Mouse (Mus musculus): ENCODE results near the gene Klc3. TPM values are rescaled to one million over a fixed set of nuclear protein-coding genes. Genes with fewer than 3 reads are reported as not detected.

Klc3 gene
- polyA plus RNA-seq (2014; fragmentation: Illumina TruSeq; extraction: RNeasy Lipid Tissue Mini Kit (QIAGEN cat#74804); ENCODE audit: low read depth, low replicate concordance) = 21.0 TPM

DNA sequence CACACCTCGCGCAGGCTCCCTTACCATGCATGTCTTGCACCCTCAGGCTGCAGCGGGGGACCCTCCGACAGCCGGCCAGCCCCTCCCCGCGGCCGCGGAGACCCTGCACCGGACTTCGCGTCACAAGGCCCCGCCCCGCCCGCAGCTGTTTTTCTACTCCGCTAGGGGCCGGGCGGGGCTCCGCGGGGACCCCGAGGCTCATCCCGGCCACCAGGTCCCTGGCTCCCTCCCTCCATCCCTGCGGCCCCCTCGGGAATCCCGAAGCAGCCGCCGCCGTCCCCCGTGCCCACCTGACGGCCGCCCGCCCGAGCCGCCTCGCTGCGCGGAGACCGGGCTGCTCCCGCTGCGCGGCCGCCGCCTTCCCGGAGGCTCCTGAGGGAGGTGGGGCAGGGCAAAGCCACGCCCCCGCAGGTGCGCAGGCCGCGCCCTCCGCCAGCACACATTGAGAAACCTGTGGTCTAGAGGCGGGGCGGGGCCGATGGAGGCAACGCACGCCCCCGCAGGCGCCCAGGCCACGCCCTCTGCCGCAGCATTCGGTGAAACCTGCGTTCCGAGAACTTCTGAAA is at the start of gene Klc3:
Klc3 (minus strand) TSS at position 374 of the 566 bp plus-strand sequence.

DNA sequence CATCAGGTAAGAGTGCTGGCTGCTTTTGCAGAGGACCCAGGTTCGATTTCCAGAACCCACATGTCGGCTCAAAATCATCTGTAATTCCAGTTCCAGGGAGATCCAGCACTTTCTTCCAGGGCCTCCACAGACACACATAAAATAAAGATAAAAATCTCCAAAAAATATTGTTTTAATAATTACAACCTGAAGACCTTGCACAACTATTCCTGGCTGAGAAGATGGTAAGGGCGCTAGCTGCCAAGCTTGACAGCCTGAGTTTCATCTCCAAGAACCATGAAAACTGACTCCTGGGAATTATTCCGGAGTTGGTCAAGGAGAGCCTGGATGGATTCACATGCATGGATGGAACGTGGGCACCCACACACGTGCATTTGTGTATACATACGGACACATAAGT is 572 bp upstream of the Klc3 start, which contains the start of gene Ckm:
Ckm (plus strand) TSS at position 301 of the 400 bp plus-strand sequence.

DNA sequence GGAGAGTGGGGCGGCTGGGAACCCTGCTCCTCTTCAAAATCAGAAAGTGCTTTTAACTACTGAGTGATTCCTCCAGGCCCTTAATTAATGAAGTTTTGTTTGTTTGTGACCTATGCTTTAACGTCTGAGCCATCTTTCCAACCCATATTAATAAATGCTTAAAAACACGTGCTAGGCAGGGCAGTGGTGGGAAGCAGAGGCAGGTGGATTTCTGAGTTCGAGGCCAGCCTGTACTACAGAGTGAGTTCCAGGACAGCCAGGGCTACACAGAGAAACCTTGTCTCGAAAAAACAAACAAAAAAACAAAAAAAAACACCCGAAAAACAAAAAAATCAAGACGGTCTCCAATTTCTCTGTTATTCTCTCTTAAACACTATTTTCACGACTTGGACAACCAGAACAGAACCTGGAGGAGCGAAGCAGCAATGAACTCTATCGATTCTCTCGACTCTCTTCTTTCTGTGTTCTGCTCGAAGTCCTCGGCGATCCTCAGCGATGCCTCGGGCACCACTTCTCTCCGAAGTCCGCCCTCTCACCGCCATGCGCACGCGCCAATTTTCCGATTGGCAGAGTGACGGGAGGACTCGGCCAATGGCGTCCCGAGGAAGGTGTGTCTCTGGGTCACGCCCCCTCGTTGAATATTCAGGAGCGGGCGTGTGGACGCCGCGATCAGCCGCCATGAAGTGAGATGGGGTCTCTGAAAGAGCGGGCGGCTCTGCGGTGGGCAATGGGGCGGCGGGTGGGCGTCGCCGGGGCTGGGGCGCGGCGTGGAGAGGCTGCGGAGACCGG is 22.3 kb downstream of the Klc3 start, which contains the start of gene Ercc2:
Ercc2 (plus strand) TSS at position 634 of the 789 bp plus-strand sequence.

DNA sequence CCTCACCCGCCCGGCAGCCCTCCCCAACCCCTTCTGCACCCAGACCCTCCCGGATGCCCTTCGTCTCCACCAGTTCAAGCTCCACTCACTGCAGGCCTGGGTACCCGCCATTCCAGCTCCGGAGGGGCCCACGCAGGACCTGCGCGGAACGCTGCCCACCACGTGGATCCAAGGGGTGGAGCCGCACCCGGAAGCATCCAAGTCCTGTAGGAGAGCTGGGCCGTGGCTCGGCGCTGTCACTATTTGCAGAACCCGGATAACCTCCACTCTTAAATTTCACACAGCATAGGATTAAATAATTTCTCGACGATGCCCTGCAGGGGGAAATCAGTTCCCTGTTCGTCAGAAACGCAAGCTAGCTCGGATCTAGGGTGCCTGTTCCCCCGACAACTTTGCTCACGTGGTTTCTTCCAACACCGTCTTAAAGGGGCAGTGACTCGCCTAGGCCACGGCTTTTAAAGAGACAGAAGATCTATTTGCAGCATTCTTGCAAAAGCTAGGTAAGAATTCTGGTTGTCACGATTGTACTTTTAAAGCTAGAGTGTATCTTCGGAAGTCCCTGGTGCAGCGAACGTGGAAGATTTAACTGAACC is 44.5 kb downstream of the Klc3 start, which contains the start of the genes Cd3eap and Ppp1r13l:
Cd3eap (minus strand) TSS at position 185 of the 593 bp plus-strand sequence.
Ppp1r13l (plus strand) TSS at position 451 of the 593 bp plus-strand sequence.

Other genes starting within 250 kb of the Klc3 start
- 3.2 TPM for gene Gipr, start 238.0 kb downstream of the Klc3 start, polyA plus RNA-seq (2014; fragmentation: Illumina TruSeq; extraction: RNeasy Lipid Tissue Mini Kit (QIAGEN cat#74804); ENCODE audit: low read depth, low replicate concordance)
- 43.2 TPM for gene Eml2, start 227.7 kb downstream of the Klc3 start, polyA plus RNA-seq (2014; fragmentation: Illumina TruSeq; extraction: RNeasy Lipid Tissue Mini Kit (QIAGEN cat#74804); ENCODE audit: low read depth, low replicate concordance)
- gene Gpr4, start 191.6 kb downstream of the Klc3 start, polyA plus RNA-seq (2014; fragmentation: Illumina TruSeq; extraction: RNeasy Lipid Tissue Mini Kit (QIAGEN cat#74804); ENCODE audit: low read depth, low replicate concordance) = 5.1 TPM
- gene Opa3, start 175.8 kb downstream of the Klc3 start, polyA plus RNA-seq (2014; fragmentation: Illumina TruSeq; extraction: RNeasy Lipid Tissue Mini Kit (QIAGEN cat#74804); ENCODE audit: low read depth, low replicate concordance) = 23.6 TPM
- 45.6 TPM for gene Vasp, start 132.3 kb downstream of the Klc3 start, polyA plus RNA-seq (2014; fragmentation: Illumina TruSeq; extraction: RNeasy Lipid Tissue Mini Kit (QIAGEN cat#74804); ENCODE audit: low read depth, low replicate concordance)
- gene Ppm1n, start 124.0 kb downstream of the Klc3 start, polyA plus RNA-seq (2014; fragmentation: Illumina TruSeq; extraction: RNeasy Lipid Tissue Mini Kit (QIAGEN cat#74804); ENCODE audit: low read depth, low replicate concordance) = not detected
- 18.4 TPM for gene Rtn2, start 121.5 kb downstream of the Klc3 start, polyA plus RNA-seq (2014; fragmentation: Illumina TruSeq; extraction: RNeasy Lipid Tissue Mini Kit (QIAGEN cat#74804); ENCODE audit: low read depth, low replicate concordance)
- gene Fosb, start 94.1 kb downstream of the Klc3 start, polyA plus RNA-seq (2014; fragmentation: Illumina TruSeq; extraction: RNeasy Lipid Tissue Mini Kit (QIAGEN cat#74804); ENCODE audit: low read depth, low replicate concordance) = 4.7 TPM
- gene Ercc1, start 59.3 kb downstream of the Klc3 start, polyA plus RNA-seq (2014; fragmentation: Illumina TruSeq; extraction: RNeasy Lipid Tissue Mini Kit (QIAGEN cat#74804); ENCODE audit: low read depth, low replicate concordance) = 41.4 TPM
- 11.6 TPM for gene Cd3eap, start 44.6 kb downstream of the Klc3 start, polyA plus RNA-seq (2014; fragmentation: Illumina TruSeq; extraction: RNeasy Lipid Tissue Mini Kit (QIAGEN cat#74804); ENCODE audit: low read depth, low replicate concordance)
- gene Ppp1r13l, start 44.4 kb downstream of the Klc3 start, polyA plus RNA-seq (2014; fragmentation: Illumina TruSeq; extraction: RNeasy Lipid Tissue Mini Kit (QIAGEN cat#74804); ENCODE audit: low read depth, low replicate concordance) = 14.2 TPM
- gene Ercc2, start 22.1 kb downstream of the Klc3 start, polyA plus RNA-seq (2014; fragmentation: Illumina TruSeq; extraction: RNeasy Lipid Tissue Mini Kit (QIAGEN cat#74804); ENCODE audit: low read depth, low replicate concordance) = 18.9 TPM
- gene Ckm, start 672 bp upstream of the Klc3 start, polyA plus RNA-seq (2014; fragmentation: Illumina TruSeq; extraction: RNeasy Lipid Tissue Mini Kit (QIAGEN cat#74804); ENCODE audit: low read depth, low replicate concordance) = 2.2 TPM
- gene Mark4, start 54.7 kb upstream of the Klc3 start, polyA plus RNA-seq (2014; fragmentation: Illumina TruSeq; extraction: RNeasy Lipid Tissue Mini Kit (QIAGEN cat#74804); ENCODE audit: low read depth, low replicate concordance) = 15.0 TPM
- 4.9 TPM for gene Exoc3l2, start 59.2 kb upstream of the Klc3 start, polyA plus RNA-seq (2014; fragmentation: Illumina TruSeq; extraction: RNeasy Lipid Tissue Mini Kit (QIAGEN cat#74804); ENCODE audit: low read depth, low replicate concordance)
- gene Bloc1s3, start 104.3 kb upstream of the Klc3 start, polyA plus RNA-seq (2014; fragmentation: Illumina TruSeq; extraction: RNeasy Lipid Tissue Mini Kit (QIAGEN cat#74804); ENCODE audit: low read depth, low replicate concordance) = 5.4 TPM
- 93.3 TPM for gene Trappc6a, start 104.3 kb upstream of the Klc3 start, polyA plus RNA-seq (2014; fragmentation: Illumina TruSeq; extraction: RNeasy Lipid Tissue Mini Kit (QIAGEN cat#74804); ENCODE audit: low read depth, low replicate concordance)
- 0.21 TPM for gene Nkpd1, start 113.7 kb upstream of the Klc3 start, polyA plus RNA-seq (2014; fragmentation: Illumina TruSeq; extraction: RNeasy Lipid Tissue Mini Kit (QIAGEN cat#74804); ENCODE audit: low read depth, low replicate concordance)
- 83.9 TPM for gene Ppp1r37, start 159.0 kb upstream of the Klc3 start, polyA plus RNA-seq (2014; fragmentation: Illumina TruSeq; extraction: RNeasy Lipid Tissue Mini Kit (QIAGEN cat#74804); ENCODE audit: low read depth, low replicate concordance)
- gene Zfp296, start 173.2 kb upstream of the Klc3 start, polyA plus RNA-seq (2014; fragmentation: Illumina TruSeq; extraction: RNeasy Lipid Tissue Mini Kit (QIAGEN cat#74804); ENCODE audit: low read depth, low replicate concordance) = 1.5 TPM
- gene Gemin7, start 173.5 kb upstream of the Klc3 start, polyA plus RNA-seq (2014; fragmentation: Illumina TruSeq; extraction: RNeasy Lipid Tissue Mini Kit (QIAGEN cat#74804); ENCODE audit: low read depth, low replicate concordance) = 42.4 TPM
- gene Clasrp, start 200.4 kb upstream of the Klc3 start, polyA plus RNA-seq (2014; fragmentation: Illumina TruSeq; extraction: RNeasy Lipid Tissue Mini Kit (QIAGEN cat#74804); ENCODE audit: low read depth, low replicate concordance) = 40.3 TPM
- gene Relb, start 225.3 kb upstream of the Klc3 start, polyA plus RNA-seq (2014; fragmentation: Illumina TruSeq; extraction: RNeasy Lipid Tissue Mini Kit (QIAGEN cat#74804); ENCODE audit: low read depth, low replicate concordance) = 12.3 TPM

Data from adipose tissue, adult 10 weeks (tissue).